Mouse (Mus musculus): ENCODE results near the gene Gm21969.

DNA sequence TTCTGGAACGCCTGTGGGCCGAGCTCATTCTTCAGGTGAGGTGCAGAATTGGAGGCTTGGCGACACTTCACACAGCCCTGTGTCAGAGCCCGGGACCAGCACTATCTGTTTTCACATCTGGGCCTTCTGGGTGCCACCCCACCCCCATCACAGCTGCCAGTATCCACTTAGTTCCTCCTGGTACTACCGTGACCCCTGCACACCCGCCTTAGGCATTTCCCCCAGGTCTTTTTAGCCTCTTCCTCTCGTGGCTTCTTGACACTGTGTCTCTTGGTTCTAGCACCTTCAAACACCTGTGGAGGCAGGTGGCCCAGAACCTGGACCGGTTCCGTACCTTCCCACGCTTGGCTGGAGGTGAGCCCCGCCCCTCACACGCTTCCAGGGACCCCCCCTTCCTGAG is 37.3 kb downstream of the Gm21969 start:
- no peak for TF ChIP-seq POLR2A (IDR thresholded peaks at IDR 0.05; ENCODE audit: borderline replicate concordance, extremely low read depth, low read depth, low read length)
- no peak for TF ChIP-seq CTCF (IDR thresholded peaks at IDR 0.05; ENCODE audit: insufficient read depth, low read length)
